Mouse (Mus musculus) layer of hippocampus, postnatal 36 days (tissue): ENCODE results near the gene Dcaf7. TPM values are rescaled to one million over a fixed set of nuclear protein-coding genes. Genes with fewer than 3 reads are reported as not detected.
"Not testable (repeated sequence)": the region's sequence is repeated elsewhere in the genome, so short reads cannot be mapped to it uniquely, and the experiment has no call there.

Experiments
- DNase-seq, 2 experiments: peaks; one replicate each; pipeline ENCODE4 v3.0.0; 2022
- total RNA-seq, 2 experiments: library from RNA; stranded (reverse); gene quantifications; 2 replicates each; pipeline ENCODE4 v1.2.3; 2021

Gene Dcaf7
- total RNA-seq, 2 experiments from 2014 or later = 137 to 141 TPM

DNA sequence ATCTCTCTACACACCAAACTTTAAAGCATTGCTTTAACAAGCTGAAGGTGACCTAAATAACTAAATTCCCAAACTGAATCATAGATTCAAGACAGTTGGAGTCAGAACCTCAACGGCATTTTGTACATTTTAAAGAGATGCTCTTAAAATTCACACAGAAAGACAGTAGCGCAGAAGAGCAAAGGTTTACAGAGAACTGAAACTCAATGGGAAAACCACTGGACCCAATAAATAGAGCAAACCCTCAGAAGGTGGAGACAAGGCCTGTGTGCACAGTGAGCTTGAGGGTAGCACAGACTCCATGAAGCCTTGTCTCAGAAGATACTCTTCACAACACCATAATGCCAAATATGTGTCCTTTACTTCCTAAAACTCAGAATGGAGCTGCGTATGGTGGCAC is 9.1 kb downstream of the Dcaf7 start:
- DNase-seq = no peak

DNA sequence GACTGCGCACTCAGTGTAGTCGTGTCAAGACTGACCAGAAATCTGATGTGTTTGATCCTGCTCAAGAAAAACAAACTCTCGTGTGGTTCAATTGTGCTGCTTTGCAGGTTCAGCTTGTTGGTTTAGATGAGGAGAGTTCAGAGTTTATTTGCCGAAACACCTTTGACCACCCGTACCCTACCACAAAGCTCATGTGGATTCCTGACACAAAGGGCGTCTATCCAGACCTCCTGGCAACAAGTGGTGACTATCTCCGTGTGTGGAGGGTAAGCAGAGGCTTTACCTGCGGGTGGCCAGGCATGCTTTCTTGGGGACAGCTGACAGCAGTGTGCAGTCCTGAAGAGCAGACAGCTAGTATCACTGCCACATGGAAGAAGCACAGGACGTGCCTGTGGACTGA is 9.9 kb downstream of the Dcaf7 start:
- DNase-seq = no peak

DNA sequence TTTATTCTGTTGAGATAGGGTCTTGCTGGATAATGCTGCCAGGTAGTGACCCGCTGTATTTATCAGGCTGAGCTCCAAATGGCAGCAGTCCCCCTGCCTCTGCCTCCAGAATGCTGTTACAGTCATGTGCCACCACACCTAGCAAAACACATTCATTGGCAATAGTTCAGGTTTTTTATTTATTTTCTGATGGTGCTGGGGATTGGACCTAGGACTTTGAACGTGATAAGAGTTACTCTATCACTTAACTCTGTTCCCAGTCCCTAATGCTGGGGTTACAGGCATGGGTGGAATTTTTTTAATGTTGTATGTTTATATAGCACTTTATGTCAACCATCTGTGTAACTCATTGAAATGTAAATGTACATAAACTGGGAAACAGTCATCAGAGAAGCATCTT is 17.2 kb downstream of the Dcaf7 start:
- no peak for DNase-seq

DNA sequence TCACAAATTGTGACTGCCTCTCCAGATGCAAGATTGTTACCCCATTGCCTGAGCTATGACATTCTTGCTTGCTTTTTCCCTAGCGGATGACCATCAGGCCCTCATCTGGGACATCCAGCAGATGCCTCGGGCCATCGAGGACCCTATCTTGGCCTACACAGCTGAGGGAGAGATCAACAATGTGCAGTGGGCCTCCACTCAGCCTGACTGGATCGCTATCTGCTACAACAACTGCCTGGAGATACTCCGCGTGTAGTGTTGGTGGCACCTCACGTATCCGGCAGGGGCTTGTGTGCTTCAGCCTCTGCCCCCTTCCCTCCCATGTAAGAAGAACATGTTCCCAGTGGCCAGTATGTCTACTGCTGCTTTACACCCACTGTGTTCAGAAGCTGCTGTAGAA is 17.9 kb downstream of the Dcaf7 start:
- no peak for DNase-seq

DNA sequence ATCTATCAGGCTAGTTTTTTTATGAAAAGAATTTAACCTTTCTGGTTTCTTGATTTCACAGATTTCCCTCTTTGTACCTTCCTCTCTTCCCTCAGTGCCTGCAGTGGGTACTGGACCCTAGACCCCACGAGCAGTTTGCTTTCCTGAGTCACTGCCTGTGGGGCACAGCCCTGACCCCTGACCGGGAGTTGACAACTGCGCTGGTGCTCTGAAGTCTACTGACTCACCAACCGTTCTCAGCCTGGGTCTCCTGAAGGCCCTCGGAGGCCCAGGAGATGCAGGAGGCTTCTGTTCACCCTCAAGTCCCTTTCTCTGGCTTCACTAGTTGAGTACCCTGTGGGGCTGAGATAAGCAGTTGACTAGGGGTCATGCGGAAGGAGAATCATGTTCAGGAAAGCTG is 18.7 kb downstream of the Dcaf7 start:
- no peak for DNase-seq

DNA sequence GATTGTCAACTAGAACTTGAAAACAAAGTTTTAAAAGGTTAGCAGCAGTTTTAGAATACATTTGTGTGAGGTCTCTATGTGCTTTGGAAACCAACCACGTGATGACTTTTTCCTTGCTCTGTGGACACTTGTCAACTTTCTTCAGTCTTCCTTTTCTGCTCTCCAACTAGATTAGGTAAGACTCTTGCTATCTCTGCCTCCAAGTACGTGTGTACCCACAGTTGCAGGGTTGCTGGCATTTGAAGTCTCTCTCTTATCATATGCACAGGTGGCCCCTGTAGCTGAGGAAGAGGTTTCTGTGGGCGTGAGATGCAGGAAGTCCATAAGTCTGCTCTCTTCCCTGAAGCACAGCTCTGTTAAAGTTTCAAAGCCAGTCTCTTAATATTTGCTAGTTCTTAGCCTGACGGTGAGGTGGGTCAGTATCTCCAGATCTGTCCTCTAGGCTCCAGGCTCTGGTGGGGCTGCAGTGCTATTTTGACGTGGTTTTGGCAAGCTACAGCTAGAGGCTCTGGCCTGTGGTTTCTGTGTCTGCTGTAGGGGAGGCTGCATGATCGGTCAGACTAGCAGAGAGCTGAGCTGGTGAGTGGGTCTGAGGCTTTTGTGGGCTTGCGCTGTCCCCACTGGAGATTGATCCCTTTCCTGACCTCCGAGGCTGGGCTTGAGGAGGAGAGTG is 20.3 kb downstream of the Dcaf7 start:
- no peak for DNase-seq

DNA sequence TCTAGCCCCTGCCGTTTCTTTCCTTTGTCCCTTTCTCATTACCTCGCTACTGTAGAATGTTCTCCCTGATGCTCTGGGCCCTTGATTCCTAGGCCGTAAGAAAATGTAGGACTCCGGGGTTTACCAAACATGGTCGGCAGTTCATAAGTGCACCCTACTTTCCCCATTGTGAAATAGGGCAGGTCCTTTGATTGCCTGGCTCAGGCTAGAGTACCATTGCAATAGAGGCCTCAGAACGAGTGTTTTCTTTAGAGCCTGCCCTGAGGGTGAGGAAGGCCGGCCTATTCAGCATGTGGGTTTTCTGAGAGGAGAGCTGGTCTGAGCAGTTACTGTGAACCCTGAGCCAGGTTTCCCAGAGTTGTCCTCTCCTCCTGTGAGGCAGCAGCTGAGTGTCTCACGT is 21.3 kb downstream of the Dcaf7 start:
- no peak for DNase-seq

DNA sequence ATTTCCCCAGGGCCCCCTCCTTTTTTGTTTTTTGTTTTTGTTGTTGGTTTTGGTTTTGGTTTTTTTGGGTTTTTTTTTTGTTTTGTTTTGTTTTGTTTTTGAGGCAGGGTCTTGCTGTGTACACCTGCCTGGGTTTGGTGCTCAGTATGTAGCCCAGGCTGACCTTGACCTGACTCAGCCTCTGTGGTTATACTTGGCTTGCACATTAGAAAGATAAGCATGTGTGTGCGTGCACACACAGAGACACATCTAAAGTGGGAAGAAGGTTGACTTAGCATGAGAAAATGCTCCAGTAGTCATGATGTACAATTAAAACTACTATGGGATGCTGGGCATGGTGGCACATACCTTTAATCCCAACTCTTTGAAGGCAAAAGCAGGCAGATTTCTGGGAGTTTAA is 23.9 kb downstream of the Dcaf7 start:
- DNase-seq = no peak

DNA sequence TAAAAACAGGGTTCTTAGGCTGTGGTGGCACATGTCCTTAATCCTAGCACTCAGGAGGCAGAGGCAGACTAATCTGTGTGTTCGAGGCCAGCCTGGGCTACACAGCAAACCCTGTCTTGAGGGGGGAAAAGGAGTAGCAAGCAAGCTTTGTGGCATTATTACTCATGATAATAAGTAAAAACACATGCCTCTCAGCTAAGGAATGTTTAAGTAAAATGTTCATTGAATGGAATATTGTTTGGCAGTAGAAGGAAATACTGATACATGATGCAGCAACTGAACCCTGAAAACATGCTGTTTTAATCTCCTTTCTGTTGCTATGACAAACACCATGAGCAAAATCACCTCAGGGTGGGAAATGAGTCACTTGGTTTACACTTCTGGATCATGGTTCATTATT is 24.6 kb downstream of the Dcaf7 start:
- no peak for DNase-seq

DNA sequence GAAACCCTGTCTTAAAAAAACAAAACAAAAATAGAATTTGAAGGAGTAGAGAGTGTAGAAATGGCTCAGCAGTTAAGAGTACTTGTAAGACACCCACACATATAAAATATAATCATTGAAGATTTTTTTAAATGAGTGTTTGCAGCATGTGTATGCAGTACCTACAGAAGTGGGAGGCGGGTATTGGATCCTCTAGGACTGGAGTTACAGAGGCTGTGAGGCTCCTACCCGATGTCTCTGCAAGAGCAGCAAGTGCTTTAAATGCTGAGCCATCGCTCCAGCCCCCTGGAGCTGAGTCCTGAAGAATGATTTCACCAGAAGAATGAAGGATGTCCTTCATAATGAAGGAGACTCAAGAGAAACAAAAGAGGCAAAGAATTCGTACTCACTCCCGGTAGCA is 27.1 kb downstream of the Dcaf7 start:
- DNase-seq = no peak

DNA sequence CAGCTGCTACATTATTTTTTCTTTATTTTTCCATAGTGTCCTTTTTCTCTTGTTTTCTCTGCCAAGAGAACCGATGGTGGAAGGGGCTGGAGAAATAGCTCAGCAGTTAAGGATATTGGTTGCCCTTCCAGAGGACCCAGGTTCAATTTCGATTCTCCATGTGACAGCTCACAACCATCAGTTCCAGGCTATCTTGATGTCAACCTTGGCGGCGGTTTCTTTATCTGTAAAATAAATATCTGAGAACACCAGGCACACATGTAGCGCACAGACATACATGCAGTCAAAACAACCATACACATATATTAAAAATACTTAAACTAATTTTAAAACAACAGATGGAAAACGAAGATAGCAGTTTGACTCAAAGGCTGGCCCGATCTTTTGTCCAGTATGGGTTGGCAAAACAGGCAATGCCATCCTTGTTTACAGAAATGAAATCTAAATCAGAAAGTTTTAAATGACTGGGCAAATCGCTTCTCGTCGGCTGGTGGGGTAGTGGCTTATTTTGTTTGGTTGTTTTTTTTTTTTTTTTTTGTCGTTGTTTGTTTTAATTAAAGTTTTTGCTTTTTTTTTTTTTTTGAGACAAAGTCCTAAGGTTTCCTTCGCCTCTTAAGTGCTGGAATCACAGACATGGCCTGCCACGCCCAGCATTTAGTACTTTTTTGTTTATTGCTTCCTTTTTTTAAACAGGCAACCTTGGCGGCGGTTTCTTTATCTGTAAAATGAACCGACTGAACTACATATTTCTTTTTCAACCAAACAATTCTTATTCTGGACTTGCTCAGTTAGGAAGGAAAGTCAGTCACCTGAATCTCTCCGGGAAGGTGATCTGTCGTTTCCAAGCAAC is 28.6 kb downstream of the Dcaf7 start:
- DNase-seq = no peak

DNA sequence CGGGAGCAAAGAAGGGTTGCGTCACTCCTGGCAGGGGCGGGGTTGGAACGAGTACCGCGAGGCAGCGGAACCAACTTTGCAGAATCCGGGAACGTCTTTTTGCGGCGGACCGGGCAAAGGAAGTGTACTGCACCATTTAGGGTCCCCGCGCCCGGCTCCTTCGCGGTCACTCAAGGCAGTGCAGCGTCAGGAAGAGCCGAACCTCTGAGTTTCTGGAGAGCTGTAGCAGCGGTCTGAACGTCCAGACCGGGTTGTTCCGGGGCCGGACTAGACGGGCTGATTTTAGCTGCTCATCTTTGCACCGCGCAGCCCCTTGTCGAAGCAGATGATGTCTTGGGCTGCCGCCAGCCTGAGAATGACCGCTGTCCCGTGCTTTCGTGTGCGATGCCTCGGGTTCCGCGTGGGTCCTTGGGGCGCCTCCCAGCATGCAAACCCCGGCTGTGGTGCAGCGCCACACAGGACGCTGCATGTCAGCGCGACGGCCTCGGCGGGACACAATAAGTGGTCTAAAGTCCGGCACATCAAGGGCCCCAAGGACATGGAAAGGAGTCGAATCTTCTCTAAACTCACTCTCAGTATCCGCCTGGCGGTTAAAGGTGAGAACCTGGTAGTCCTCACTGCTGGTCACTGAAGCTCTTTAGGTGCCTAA is 29.4 kb downstream of the Dcaf7 start, which contains the start of gene Taco1:
Gene Taco1, plus strand, starts transcription at position 139 of the 649 bp plus-strand sequence.
- peak; percentile 92 to 93 for DNase-seq

DNA sequence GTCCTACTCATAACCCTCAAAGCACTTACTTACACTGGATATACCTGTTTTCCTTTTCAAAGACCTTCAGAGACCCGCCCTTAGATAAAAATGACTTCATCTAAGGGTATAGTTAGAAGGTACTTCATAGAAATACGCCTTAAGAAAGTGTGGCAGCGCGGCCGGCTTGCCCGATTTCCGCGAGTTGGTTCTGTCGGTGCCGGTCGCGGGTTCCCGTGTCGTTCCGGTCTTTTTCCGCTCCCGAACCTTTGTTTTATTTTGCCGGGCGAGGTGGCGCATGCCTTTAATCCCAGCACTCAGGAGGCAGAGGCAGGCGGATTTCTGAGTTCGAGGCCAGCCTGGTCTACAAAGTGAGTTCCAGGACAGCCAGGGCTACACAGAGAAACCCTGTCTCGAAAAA is 29.9 kb downstream of the Dcaf7 start:
- DNase-seq = not testable (repeated sequence)

DNA sequence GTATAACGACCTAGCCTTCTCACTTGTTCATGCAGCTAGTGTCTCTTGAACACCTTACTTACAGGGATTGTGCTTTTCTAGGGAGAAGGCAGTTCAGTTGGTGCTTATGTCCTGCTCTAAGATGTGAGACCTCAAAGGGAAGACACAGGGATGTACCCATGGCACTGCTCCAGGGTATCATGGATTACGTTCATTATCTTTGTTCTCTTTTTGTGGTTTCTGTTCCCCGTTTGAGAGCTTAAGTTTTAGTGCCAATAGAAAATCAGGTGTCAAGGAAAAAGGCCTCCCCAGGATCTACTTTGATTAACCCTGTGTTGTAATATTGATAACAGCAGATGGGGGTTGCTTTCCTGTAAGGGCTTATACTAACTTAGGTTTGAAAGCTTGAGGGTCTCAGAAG is 37.1 kb downstream of the Dcaf7 start:
- DNase-seq = no peak

DNA sequence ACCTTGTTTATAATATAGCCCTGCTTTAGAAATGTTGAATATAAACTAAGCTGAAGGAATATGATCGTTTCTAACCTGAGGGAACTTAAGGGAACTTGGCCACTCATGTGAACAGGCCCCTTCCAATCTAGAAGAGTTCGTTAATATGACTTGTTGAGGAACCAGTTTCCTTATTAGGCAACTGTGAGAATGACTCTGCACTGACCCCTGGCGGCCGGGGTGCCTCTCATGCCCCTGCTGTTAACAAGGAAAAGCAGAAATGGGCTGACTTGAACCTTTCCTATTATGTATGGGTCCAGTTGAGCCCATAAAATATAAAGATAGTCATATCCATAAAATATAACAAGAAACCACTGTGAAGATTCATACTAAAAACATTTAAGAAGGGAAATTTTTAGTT is 39.6 kb downstream of the Dcaf7 start:
- peak; percentile 34 to 57 for DNase-seq

DNA sequence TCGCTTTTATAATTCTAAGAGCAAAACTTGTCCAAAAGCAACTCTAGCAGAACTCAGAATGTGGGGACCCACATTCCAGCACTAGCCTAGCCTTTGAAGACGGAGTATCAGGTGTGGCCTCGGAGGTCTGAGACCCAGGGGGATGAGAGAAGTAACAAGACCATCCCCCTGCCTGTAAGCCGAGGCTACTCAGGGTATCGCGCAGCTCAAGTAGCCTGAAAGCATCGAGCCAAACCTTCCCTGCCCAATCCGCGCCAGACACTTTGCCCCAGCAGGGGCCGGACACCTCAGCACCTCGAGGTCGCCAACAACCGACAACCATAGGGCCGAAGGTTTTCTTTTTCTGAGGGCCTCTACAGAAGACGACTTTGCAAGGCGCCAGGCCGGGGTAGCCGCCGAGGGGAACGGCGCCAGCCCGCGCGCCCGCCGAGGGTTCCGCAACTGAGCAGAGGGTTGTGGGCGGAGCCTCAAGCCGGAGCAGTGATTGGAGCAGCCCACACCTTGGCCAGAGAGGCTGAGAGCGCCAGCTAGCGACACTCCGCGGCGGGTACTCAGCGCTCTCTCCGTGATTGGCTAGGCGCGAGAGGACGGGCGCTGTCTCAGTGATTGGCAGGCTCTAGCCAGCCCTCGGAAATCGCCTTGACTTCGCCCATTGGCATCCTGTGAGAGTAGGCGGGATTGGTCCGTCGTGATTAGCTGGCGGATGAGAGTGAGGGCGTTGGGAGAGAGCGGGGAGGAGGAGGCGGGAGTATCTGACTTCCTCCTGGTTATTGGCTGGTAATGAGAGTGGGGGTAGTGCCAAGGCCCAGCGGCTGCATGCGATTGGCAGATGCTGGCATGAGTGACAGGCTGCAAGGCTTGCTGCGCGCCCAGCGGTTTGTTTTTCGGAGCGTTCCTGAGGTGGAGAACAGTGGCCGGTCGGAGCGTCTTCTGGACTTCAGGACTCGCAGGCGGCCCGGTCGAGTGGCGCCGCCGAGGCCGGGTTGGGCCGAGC is 47.3 kb downstream of the Dcaf7 start, which contains the start of gene Map3k3:
Gene Map3k3, plus strand, starts transcription at position 906 of the 994 bp plus-strand sequence.
- DNase-seq = peak; percentile 98 to 100

DNA sequence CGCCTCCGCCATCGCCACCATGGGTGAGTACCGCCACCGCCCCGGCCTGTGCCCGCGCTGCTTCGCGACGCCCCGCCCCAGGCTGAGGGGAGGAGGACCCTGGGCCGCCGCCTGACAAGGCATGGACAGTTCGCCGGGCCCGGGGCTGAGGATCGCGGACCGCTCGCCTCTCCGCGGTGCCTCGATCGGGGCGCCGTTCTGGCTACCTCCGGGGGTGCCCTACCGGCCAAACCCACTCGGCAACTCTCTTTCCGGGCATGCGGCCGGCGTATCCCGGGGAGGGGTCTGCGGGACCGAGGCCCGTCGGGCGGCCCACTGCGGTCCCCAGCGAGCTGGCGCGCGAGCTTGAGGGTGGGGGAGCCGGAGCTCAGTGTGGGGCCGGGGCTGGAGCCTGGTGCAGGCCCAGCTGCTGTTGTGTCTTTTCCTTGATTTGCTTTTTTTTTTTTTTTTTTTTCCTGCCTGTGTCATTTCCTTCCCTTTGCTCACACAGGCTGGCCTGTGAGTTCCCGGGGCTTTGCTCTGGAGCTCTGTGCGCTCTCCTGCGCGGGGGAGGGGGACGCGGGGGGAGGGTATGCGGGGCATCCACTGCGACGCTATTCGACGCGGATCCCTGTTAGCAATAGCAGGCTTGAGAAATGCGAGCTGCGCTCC is 48.4 kb downstream of the Dcaf7 start:
- peak; percentile 69 to 75 for DNase-seq

DNA sequence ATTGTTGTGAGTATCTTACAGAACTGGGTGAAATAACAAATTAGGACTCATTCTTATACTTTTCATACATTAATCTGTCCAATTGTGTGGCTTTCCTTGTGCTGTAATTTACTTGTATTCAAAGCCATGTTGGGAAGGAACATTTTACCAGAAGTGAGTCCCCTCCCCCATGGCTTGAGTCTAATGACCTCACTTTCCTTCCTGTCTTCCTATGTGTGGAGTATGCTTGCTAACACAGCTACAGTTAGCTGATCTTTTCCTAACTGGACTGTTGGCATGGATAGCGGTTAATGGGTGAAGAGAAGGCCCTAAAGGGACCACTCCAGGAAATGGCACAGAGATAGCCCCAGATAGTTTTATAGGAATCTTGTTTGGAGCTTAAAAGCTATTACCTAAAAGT is 61.6 kb downstream of the Dcaf7 start:
- no peak for DNase-seq

DNA sequence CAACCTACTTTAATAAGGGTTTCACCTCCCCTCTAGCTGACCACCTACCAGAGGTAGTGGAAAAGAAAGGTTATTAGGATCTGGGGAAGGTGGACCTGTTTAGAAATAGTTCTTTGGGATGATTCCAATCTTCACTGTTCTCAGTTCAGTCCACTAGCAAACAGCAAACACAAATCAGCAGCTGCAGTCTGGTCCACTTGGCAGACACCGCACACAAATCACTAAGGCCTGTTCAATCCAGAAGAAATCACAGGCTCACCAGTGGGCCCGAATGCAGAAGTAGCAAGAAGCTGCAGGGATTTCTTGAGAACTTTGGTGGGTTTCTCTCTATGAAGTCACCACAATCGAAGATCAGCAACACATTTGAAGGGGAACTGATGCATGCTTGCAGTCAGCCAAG is 66.2 kb downstream of the Dcaf7 start:
- no peak for DNase-seq

DNA sequence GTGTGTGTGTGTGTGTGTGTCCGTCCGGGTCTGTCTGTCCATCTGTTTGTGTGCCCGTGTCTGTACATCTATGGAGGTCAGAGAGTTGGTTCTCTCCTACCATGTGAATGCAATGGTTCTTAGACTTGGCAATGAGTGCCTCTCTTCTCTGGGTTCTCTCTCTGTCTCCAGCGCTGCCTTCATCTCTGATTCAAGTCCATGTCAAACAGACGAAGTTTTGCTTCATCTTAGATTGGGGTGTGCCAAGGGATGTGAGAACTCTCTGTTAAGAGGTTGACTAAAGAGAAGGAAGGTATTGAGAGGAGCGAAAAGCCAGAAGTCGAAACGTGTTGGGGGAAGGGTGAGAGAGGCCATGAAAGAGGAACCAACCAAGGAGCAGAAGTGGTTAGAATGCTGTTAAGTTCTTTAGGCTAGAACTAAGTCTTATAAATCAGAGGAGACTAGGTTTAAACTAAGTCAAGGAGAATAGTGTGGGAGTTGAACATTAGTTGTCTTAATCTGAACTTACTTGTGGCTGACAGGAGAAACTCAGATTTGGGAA is 69.4 kb downstream of the Dcaf7 start:
- no peak for DNase-seq
